Mouse (Mus musculus): ENCODE results near the gene Gadd45b. TPM values are rescaled to one million over a fixed set of nuclear protein-coding genes. Genes with fewer than 3 reads are reported as not detected.

Gadd45b gene
- polyA plus RNA-seq, 2 experiments, result 1.9 to 2.7 TPM

DNA sequence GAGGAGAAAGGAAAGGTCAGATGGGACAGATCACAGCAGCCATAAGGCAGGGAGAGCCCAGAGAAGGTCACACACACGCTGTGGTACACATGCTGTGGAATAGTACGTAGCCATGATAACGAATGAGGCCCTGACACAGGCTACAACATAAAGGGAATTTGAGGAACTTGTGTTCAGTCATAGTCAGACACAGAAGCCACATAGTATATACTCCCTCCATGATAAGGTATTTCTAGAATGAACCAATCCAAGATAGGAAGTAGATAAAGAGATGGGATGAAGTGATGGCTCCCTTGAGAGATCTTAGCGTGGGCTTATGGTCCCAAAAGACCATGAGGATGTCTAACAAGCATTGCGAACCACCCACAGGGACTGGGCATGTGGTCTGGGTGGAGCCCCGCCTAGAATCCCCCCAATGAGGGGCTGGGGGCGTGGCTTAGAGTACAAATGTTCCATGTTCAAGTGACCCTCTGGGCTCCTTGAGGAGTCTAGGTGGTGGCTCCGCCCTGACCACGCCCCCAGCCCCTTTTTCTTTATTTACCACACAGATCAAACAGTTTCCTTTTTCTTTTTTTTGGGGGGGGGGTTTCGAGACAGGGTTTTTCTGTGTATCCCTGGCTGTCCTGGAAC lies 22.0 kb downstream of the Gadd45b start:
- ATAC-seq (ENCODE audit: insufficient read depth), result no peak
- no peak overlapping the region for H3K4me2 ChIP-seq (ENCODE audit: low read depth)
- WGBS (ENCODE audit: insufficient replicate concordance), result 61% methylated on average over 10 of the region's 10 CpGs

DNA sequence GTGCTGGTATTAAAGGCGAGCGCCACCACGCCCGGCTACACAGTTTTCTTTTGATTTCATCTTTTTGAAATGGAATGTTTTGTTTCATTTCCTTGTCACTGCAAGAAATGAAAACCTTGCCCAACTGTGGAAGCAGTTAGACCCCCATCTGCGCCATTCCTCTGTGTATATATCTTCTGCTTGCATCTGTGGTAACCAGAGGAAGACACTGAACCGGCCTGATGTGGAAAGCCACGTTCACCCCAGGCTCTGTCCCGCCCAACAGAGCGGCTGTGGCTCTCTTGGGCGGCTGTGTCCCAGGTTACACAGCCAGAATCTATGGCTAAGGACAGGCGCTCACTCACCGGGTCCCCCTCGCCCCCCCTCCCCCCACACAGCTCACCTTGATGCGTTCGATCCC lies 22.6 kb downstream of the Gadd45b start:
- TF ChIP-seq EP300 (IDR thresholded peaks at IDR 0.05; ENCODE audit: low read depth) (no peak), CTCF (IDR thresholded peaks at IDR 0.05; ENCODE audit: low read depth) (no peak)
- Histone ChIP-seq H3K27ac (no peak overlapping the region), H3K4me3 (ENCODE audit: insufficient read depth in 1 of 2, low read depth in 2 of 2, low read length in 2 of 2) (no peak overlapping the region), H3K4me1 (replicated peaks; ENCODE audit: control insufficient read depth in 2 of 2, insufficient read depth in 2 of 2, low read length in 1 of 2) (peaks cover 0 to 7% of the 10 kb centered on the region in 2 experiments; a peak in 2 of 4 replicates), H3K36me3 (replicated peaks; ENCODE audit: control insufficient read depth, insufficient read depth, low read depth) (no peaks in the 10 kb centered on the region), H3K27me3 (ENCODE audit: control insufficient read depth, insufficient read depth, low read length) (no peaks in the 10 kb centered on the region), H3K9ac (replicated peaks) (no peak overlapping the region), H3K4me2 (ENCODE audit: low read depth) (no peak overlapping the region), H3K9me3 (ENCODE audit: control insufficient read depth, low read length) (no peaks in the 10 kb centered on the region)
- no peak for ATAC-seq (ENCODE audit: insufficient read depth)
- no peak for DNase-seq (ENCODE audit: low read depth in 3 of 3, low spot score in 3 of 3)
- WGBS (ENCODE audit: insufficient replicate concordance), result 34% methylated on average over 15 of the region's 15 CpGs

More for the DNA sequence above, 22.0 kb downstream of the Gadd45b start:
- Histone ChIP-seq H3K36me3 (replicated peaks; ENCODE audit: control insufficient read depth, insufficient read depth, low read depth) (no peaks in the 10 kb centered on the region), H3K27ac (no peak overlapping the region), H3K9me3 (ENCODE audit: control insufficient read depth, low read length) (no peaks in the 10 kb centered on the region), H3K9ac (replicated peaks) (no peak overlapping the region), H3K27me3 (ENCODE audit: control insufficient read depth, insufficient read depth, low read length) (no peaks in the 10 kb centered on the region), H3K4me3 (ENCODE audit: insufficient read depth in 1 of 2, low read depth in 2 of 2, low read length in 2 of 2) (no peak overlapping the region), H3K4me1 (replicated peaks; ENCODE audit: control insufficient read depth in 2 of 2, insufficient read depth in 2 of 2, low read length in 1 of 2) (peaks cover 0 to 7% of the 10 kb centered on the region in 2 experiments; a peak in 2 of 4 replicates)
- no peak for DNase-seq (ENCODE audit: low read depth in 3 of 3, low spot score in 3 of 3)
- TF ChIP-seq EP300 (IDR thresholded peaks at IDR 0.05; ENCODE audit: low read depth) (no peak), CTCF (IDR thresholded peaks at IDR 0.05; ENCODE audit: low read depth) (no peak)

DNA sequence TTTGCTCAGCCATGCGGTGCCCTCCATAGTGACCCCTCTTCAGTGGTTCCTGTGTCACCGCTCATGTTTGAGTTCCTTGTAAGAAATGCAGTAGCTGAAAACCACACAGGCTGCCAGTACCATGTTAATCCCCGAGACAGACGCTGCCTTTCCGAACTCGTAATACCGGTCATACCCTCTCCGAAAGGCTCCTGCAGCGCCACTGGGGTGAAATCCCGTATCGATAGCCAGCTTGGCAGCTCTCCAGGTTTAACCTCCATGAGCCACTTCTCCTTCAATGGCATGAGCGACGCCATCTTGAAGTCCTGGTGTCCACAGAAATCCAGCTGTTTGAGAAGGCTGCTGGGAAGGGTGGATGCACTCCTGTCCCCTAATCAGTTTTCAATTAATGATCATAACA lies 24.5 kb downstream of the Gadd45b start:
- Histone ChIP-seq H3K9me3 (ENCODE audit: control insufficient read depth, low read length) (no peaks in the 10 kb centered on the region), H3K4me1 (replicated peaks; ENCODE audit: control insufficient read depth in 2 of 2, insufficient read depth in 2 of 2, low read length in 1 of 2) (peaks cover 0 to 7% of the 10 kb centered on the region in 2 experiments; a peak in 2 of 4 replicates), H3K4me2 (ENCODE audit: low read depth) (no peak overlapping the region), H3K9ac (replicated peaks) (no peak overlapping the region), H3K27me3 (ENCODE audit: control insufficient read depth, insufficient read depth, low read length) (no peaks in the 10 kb centered on the region), H3K36me3 (replicated peaks; ENCODE audit: control insufficient read depth, insufficient read depth, low read depth) (no peaks in the 10 kb centered on the region), H3K4me3 (ENCODE audit: insufficient read depth in 1 of 2, low read depth in 2 of 2, low read length in 2 of 2) (no peak overlapping the region), H3K27ac (no peak overlapping the region)
- ATAC-seq (ENCODE audit: insufficient read depth) (no peak), DNase-seq (ENCODE audit: low read depth in 3 of 3, low spot score in 3 of 3) (no peak)
- 74% methylated on average over 13 of the region's 13 CpGs for WGBS (ENCODE audit: insufficient replicate concordance)
- TF ChIP-seq CTCF (IDR thresholded peaks at IDR 0.05; ENCODE audit: low read depth), result no peak
- no peak for TF ChIP-seq EP300 (IDR thresholded peaks at IDR 0.05; ENCODE audit: low read depth)

GRCm38 (mm10) chr10:80954843-80955242 lies 25.0 kb downstream of the Gadd45b start:
- no peak overlapping the region for H3K4me3 ChIP-seq (ENCODE audit: insufficient read depth in 1 of 2, low read depth in 2 of 2, low read length in 2 of 2)
- H3K27ac ChIP-seq, result no peak overlapping the region
- no peaks in the 10 kb centered on the region for H3K36me3 ChIP-seq (replicated peaks; ENCODE audit: control insufficient read depth, insufficient read depth, low read depth)
- DNase-seq (ENCODE audit: low read depth in 3 of 3, low spot score in 3 of 3) (no peak), ATAC-seq (ENCODE audit: insufficient read depth) (no peak)
- no peak overlapping the region for H3K4me2 ChIP-seq (ENCODE audit: low read depth)
- no peak overlapping the region for H3K9ac ChIP-seq (replicated peaks)
- TF ChIP-seq EP300 (IDR thresholded peaks at IDR 0.05; ENCODE audit: low read depth), result no peak
- peaks cover 0 to 7% of the 10 kb centered on the region in 2 experiments; a peak in 2 of 4 replicates for H3K4me1 ChIP-seq (replicated peaks; ENCODE audit: control insufficient read depth in 2 of 2, insufficient read depth in 2 of 2, low read length in 1 of 2)
- H3K27me3 ChIP-seq (ENCODE audit: control insufficient read depth, insufficient read depth, low read length), result no peaks in the 10 kb centered on the region
- 58% methylated on average over 6 of the region's 6 CpGs for WGBS (ENCODE audit: insufficient replicate concordance)
- no peaks in the 10 kb centered on the region for H3K9me3 ChIP-seq (ENCODE audit: control insufficient read depth, low read length)

DNA sequence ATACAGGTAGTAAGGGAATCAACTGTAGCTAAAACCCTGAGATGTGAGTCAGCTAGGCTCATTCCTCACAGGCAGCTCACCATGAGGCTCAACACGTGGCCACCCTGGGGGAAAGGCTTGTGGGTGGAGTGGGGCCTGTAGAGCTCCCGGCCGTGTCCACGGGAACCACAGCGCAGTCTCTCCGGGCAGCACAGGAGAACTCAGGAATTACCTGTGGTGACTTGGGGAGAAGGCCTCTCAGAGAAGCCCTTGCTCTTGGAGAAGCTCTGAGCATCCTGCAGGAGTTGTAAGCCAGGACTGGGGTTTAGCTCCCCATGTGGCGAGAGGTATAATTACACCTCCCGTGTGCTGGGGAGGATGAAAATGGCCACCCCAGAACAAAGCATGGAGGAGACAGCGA lies 25.7 kb downstream of the Gadd45b start:
- no peak overlapping the region for H3K27ac ChIP-seq
- no peak for ATAC-seq (ENCODE audit: insufficient read depth)
- peak in 1 of 3 experiments; percentile 41 for DNase-seq (ENCODE audit: low read depth in 3 of 3, low spot score in 3 of 3)

More for the DNA sequence above, 25.7 kb downstream of the Gadd45b start:
- Histone ChIP-seq H3K9ac (replicated peaks) (no peak overlapping the region), H3K4me2 (ENCODE audit: low read depth) (no peak overlapping the region), H3K27me3 (ENCODE audit: control insufficient read depth, insufficient read depth, low read length) (no peaks in the 10 kb centered on the region), H3K4me3 (ENCODE audit: insufficient read depth in 1 of 2, low read depth in 2 of 2, low read length in 2 of 2) (no peak overlapping the region), H3K4me1 (replicated peaks; ENCODE audit: control insufficient read depth in 2 of 2, insufficient read depth in 2 of 2, low read length in 1 of 2) (peaks cover 0 to 1% of the 10 kb centered on the region in 2 experiments; a peak in 1 of 4 replicates), H3K9me3 (ENCODE audit: control insufficient read depth, low read length) (no peaks in the 10 kb centered on the region), H3K36me3 (replicated peaks; ENCODE audit: control insufficient read depth, insufficient read depth, low read depth) (no peaks in the 10 kb centered on the region)
- WGBS (ENCODE audit: insufficient replicate concordance), result 18% methylated on average over 9 of the region's 9 CpGs
- TF ChIP-seq EP300 (IDR thresholded peaks at IDR 0.05; ENCODE audit: low read depth) (no peak), CTCF (IDR thresholded peaks at IDR 0.05; ENCODE audit: low read depth) (peak; percentile 87)
